Mouse (Mus musculus) ES-E14 (cell line): Measurements from ENCODE around the gene Tectb.

Experiments used
- HCFC1 ChIP-seq: IDR thresholded peaks from 2 replicates; pipeline ENCODE4 v1.6.1; 2012; ENCODE audit warnings: low read length, inconsistent platforms, borderline replicate concordance; ENCODE audit not compliant: insufficient read depth
- MAFK ChIP-seq: IDR thresholded peaks from 2 replicates; pipeline ENCODE4 v1.6.1; 2014; ENCODE audit warnings: mild to moderate bottlenecking, low read depth, low read length, inconsistent platforms; ENCODE audit not compliant: insufficient read depth
- ZC3H11A ChIP-seq: IDR thresholded peaks from 2 replicates; pipeline ENCODE4 v1.6.1; 2012; ENCODE audit warnings: low read depth, mild to moderate bottlenecking, inconsistent platforms, low read length, borderline replicate concordance
- ZNF384 ChIP-seq: IDR thresholded peaks from 2 replicates; pipeline ENCODE4 v1.6.1; 2012; ENCODE audit warnings: low read depth, low read length, inconsistent platforms

DNA sequence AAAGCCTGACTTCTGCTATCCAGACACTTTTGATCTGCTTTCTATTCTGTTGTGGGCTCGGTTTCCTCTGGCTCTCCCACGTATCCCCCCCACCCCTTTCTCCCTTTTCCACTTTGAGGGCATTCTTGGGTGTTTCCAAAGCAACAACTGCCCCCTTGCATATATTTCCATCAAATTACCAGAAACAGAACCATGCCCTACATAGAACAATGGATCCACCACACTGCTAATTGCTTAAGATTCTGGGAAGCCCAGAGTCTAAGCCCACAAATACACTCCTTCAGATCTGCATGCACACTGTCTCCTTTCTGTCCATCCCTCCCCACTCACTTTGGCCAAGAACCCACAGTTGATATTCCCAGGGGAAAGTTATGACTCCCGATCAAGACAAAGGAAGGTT is 5.1 kb downstream of the Tectb start:
- TF ChIP-seq HCFC1 (no peak), ZNF384 (no peak), MAFK (no peak), ZC3H11A (no peak)
